Mouse (Mus musculus): ENCODE results near the gene Arl5c. TPM values are rescaled to one million over a fixed set of nuclear protein-coding genes. Genes with fewer than 3 reads are reported as not detected.

Gene Arl5c
- total and polyA plus RNA-seq, 3 experiments = 1.2 to 10.4 TPM; not detected in 1

DNA sequence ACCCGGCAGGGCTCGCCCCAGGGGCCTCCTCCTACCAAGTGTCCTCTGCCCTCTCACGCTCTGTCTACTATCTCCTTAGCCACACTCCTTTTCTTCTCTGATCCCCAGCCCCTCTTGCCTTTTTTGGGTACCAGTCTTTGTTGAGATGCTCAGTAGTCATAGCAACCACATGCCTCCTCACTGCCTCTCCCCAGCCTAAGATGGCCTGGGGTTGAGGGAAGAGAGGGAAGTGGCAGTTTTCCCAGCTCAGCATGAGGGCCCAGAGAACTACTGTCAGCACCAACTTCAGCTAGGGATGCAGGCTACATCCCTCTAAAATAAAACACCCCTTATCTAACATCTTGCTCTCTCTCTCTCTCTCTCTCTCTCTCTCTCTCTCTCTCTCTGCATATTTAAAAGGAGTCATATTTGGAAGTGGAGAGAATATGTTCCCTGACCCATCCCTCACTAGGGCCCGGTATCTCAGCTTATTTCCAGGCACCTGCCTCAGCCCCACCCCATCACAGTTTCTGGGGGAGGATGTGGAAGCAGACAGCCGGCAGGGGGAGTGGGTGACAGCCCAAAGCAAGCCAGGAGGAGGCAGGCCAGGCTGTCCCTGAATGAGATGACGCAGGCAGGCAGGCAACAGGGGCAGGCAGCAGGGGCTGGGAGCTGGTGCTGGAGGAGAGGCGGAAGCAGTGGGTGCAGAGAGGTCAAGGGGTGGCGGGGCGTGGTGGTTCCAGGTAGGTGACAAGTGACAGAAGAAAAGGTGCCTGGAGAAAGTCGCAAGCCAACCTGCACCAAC lies 23.1 kb upstream of the Arl5c start:
- Histone ChIP-seq H3K4me1 (ENCODE audit: control insufficient read depth in 1 of 2, insufficient read depth in 2 of 2, low read length in 2 of 2) (peaks cover 3 to 10% of the 10 kb centered on the region in 2 experiments; a peak in 3 of 4 replicates), H3K9ac (ENCODE audit: control insufficient read depth, low read depth, low read length, poor library complexity, severe bottlenecking) (no peak overlapping the region), H3K36me3 (ENCODE audit: control insufficient read depth in 1 of 2, insufficient read depth in 2 of 2, low read length in 2 of 2) (peaks cover 0 to 3% of the 10 kb centered on the region in 2 experiments; a peak in 1 of 4 replicates), H3K27ac (ENCODE audit: control insufficient read depth, low read depth, low read length) (no peak overlapping the region), H3K27me3 (ENCODE audit: control insufficient read depth in 1 of 2, insufficient read depth in 2 of 2, low read length in 2 of 2) (no peaks in the 10 kb centered on the region), H3K4me3 (ENCODE audit: control insufficient read depth in 1 of 2, insufficient read depth in 1 of 2, low read depth in 2 of 2, low read length in 2 of 2) (no peak overlapping the region), H3K79me2 (ENCODE audit: control insufficient read depth, insufficient read depth, low read length, poor library complexity) (peaks cover 4% of the 10 kb centered on the region; the same call in 1 of the 2 replicates), H3K9me3 (replicated peaks; ENCODE audit: insufficient read depth, low read length) (no peaks in the 10 kb centered on the region)
- DNase-seq (ENCODE audit: low read depth, low spot score) = no peak
- no peak for TF ChIP-seq MAZ (IDR thresholded peaks at IDR 0.05; ENCODE audit: low read depth, low read length)
- TF ChIP-seq HCFC1 (IDR thresholded peaks at IDR 0.05; ENCODE audit: low read depth, low read length) = no peak
- no peak for TF ChIP-seq BHLHE40 (IDR thresholded peaks at IDR 0.05; ENCODE audit: borderline replicate concordance, low read depth, low read length)
- TF ChIP-seq MYC (IDR thresholded peaks at IDR 0.05; ENCODE audit: low read depth, low read length) = no peak
- no peak for TF ChIP-seq SIN3A (IDR thresholded peaks at IDR 0.05; ENCODE audit: low read length)
- no peak for TF ChIP-seq CHD1 (IDR thresholded peaks at IDR 0.05; ENCODE audit: low read depth, low read length)
- TF ChIP-seq MEF2A (IDR thresholded peaks at IDR 0.05; ENCODE audit: extremely low read depth, insufficient replicate concordance, low read depth, low read length, poor library complexity, severe bottlenecking) = no peak
- TF ChIP-seq TCF12 (IDR thresholded peaks at IDR 0.05; ENCODE audit: low read depth, low read length) = no peak
- no peak for TF ChIP-seq UBTF (IDR thresholded peaks at IDR 0.05; ENCODE audit: borderline replicate concordance, insufficient read depth, low read depth, low read length)
- TF ChIP-seq ZC3H11A (IDR thresholded peaks at IDR 0.05; ENCODE audit: low read depth, low read length) = no peak
- no peak for TF ChIP-seq NRF1 (IDR thresholded peaks at IDR 0.05; ENCODE audit: insufficient read depth, low read depth, low read length, poor library complexity, severe bottlenecking)
- TF ChIP-seq MAFK (IDR thresholded peaks at IDR 0.05; ENCODE audit: borderline replicate concordance, low read depth, low read length) = no peak
- TF ChIP-seq MXI1 (IDR thresholded peaks at IDR 0.05; ENCODE audit: low read depth, low read length) = no peak
- no peak for TF ChIP-seq ZMIZ1 (IDR thresholded peaks at IDR 0.05; ENCODE audit: low read depth, low read length)
- TF ChIP-seq ETS1 (IDR thresholded peaks at IDR 0.05; ENCODE audit: low read depth, low read length) = no peak
- TF ChIP-seq RAD21 (IDR thresholded peaks at IDR 0.05; ENCODE audit: low read depth, low read length) = no peak

DNA sequence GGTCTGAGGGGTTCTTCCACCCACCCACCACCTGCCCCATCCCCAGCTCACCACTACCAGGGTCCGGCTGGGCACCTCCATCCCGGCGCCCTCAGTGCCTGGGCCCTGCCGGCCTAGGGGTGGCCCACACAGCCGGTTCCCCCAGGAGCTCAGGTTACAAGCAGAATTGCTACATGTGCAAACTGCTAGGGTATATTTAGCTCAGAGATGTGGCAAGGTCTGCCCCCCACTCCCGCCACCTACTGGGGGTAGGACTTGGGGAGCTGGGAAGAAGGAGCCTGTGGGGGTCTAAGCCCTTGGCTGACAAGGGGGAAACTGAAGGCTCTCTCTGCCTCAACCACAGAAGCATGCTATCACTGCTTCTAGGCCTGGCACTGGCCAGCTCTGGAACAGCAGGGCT lies 22.2 kb upstream of the Arl5c start:
- peaks cover 0 to under 1% of the 10 kb centered on the region in 2 experiments; a peak in 1 of 4 replicates for H3K36me3 ChIP-seq (ENCODE audit: control insufficient read depth in 1 of 2, insufficient read depth in 2 of 2, low read length in 2 of 2)
- no peaks in the 10 kb centered on the region for H3K27me3 ChIP-seq (ENCODE audit: control insufficient read depth in 1 of 2, insufficient read depth in 2 of 2, low read length in 2 of 2)
- no peak overlapping the region for H3K27ac ChIP-seq (ENCODE audit: control insufficient read depth, low read depth, low read length)
- peaks cover 4% of the 10 kb centered on the region; the same call in 1 of the 2 replicates for H3K79me2 ChIP-seq (ENCODE audit: control insufficient read depth, insufficient read depth, low read length, poor library complexity)
- no peak for DNase-seq (ENCODE audit: low read depth, low spot score)
- TF ChIP-seq EP300 (IDR thresholded peaks at IDR 0.05; ENCODE audit: low read depth in 1 of 2, low read length in 2 of 2) (no peak), KAT2A (conservative IDR thresholded peaks at IDR 0.05; ENCODE audit: low read depth, low read length) (no peak), ZMIZ1 (IDR thresholded peaks at IDR 0.05; ENCODE audit: low read depth, low read length) (no peak), MAZ (IDR thresholded peaks at IDR 0.05; ENCODE audit: low read depth, low read length) (no peak), E2F4 (IDR thresholded peaks at IDR 0.05; ENCODE audit: borderline replicate concordance, low read depth, low read length) (no peak), JUND (IDR thresholded peaks at IDR 0.05; ENCODE audit: low read depth, low read length) (no peak), NRF1 (IDR thresholded peaks at IDR 0.05; ENCODE audit: insufficient read depth, low read depth, low read length, poor library complexity, severe bottlenecking) (no peak), SMC3 (IDR thresholded peaks at IDR 0.05; ENCODE audit: low read depth, low read length) (no peak), GABPA (IDR thresholded peaks at IDR 0.05; ENCODE audit: low read depth, low read length) (no peak), TCF12 (IDR thresholded peaks at IDR 0.05; ENCODE audit: low read depth, low read length) (no peak), BHLHE40 (IDR thresholded peaks at IDR 0.05; ENCODE audit: borderline replicate concordance, low read depth, low read length) (no peak), ELF1 (IDR thresholded peaks at IDR 0.05; ENCODE audit: low read depth, low read length) (no peak), TAL1 (IDR thresholded peaks at IDR 0.05; ENCODE audit: low read length) (no peak)
- no peak overlapping the region for H3K9ac ChIP-seq (ENCODE audit: control insufficient read depth, low read depth, low read length, poor library complexity, severe bottlenecking)
- H3K4me3 ChIP-seq (ENCODE audit: control insufficient read depth in 1 of 2, insufficient read depth in 1 of 2, low read depth in 2 of 2, low read length in 2 of 2) = no peak overlapping the region
- H3K4me1 ChIP-seq (ENCODE audit: control insufficient read depth in 1 of 2, insufficient read depth in 2 of 2, low read length in 2 of 2) = peaks cover under 1 to 6% of the 10 kb centered on the region in 2 experiments; a peak in 3 of 4 replicates
- H3K9me3 ChIP-seq (replicated peaks; ENCODE audit: insufficient read depth, low read length) = no peaks in the 10 kb centered on the region

Measured in MEL (cell line).